Mouse (Mus musculus): Measurements from ENCODE around the gene Chic2. TPM values are rescaled to one million over a fixed set of nuclear protein-coding genes. Genes with fewer than 3 reads are reported as not detected.

Chic2 gene
- polyA plus RNA-seq, 1 experiment = 12.7 TPM

- WGBS = 80% methylated on average over 15 of the region's 15 CpGs
- H3K4me1 ChIP-seq (replicated peaks; ENCODE audit: control insufficient read depth, insufficient read depth, low read length) = peaks cover 5% of the 10 kb centered on the region
- no peaks in the 10 kb centered on the region for H3K36me3 ChIP-seq (ENCODE audit: control insufficient read depth, insufficient read depth, low read length)
- no peaks in the 10 kb centered on the region for H3K27me3 ChIP-seq (ENCODE audit: control insufficient read depth, insufficient read depth, low read length)
- no peak for DNase-seq
- no peak overlapping the region for H3K4me3 ChIP-seq (ENCODE audit: control insufficient read depth, insufficient read depth, low read length)
- no peak overlapping the region for H3K27ac ChIP-seq (ENCODE audit: control insufficient read depth, insufficient read depth, low read length)
- TF ChIP-seq POLR2A (IDR thresholded peaks at IDR 0.05; ENCODE audit: control insufficient read depth, extremely low read depth, insufficient read depth, low read length, poor library complexity) = no peak
- no peak for TF ChIP-seq CTCF (IDR thresholded peaks at IDR 0.05; ENCODE audit: borderline replicate concordance, control insufficient read depth, extremely low read depth, insufficient read depth, low read length, poor library complexity)
These were observed 2.2 kb upstream of the Chic2 start for GRCm38 (mm10) chr5:75046681-75047321.

- Histone ChIP-seq H3K4me3 (ENCODE audit: control insufficient read depth, insufficient read depth, low read length) (no peak overlapping the region), H3K36me3 (ENCODE audit: control insufficient read depth, insufficient read depth, low read length) (no peaks in the 10 kb centered on the region; the same call in 1 of the 2 replicates), H3K4me1 (replicated peaks; ENCODE audit: control insufficient read depth, insufficient read depth, low read length) (peaks cover 6% of the 10 kb centered on the region), H3K27me3 (ENCODE audit: control insufficient read depth, insufficient read depth, low read length) (no peaks in the 10 kb centered on the region), H3K27ac (ENCODE audit: control insufficient read depth, insufficient read depth, low read length) (no peak overlapping the region)
- WGBS = 96% methylated on average over 7 of the region's 7 CpGs
- no peak for DNase-seq
- TF ChIP-seq POLR2A (IDR thresholded peaks at IDR 0.05; ENCODE audit: control insufficient read depth, extremely low read depth, insufficient read depth, low read length, poor library complexity) (no peak), CTCF (IDR thresholded peaks at IDR 0.05; ENCODE audit: borderline replicate concordance, control insufficient read depth, extremely low read depth, insufficient read depth, low read length, poor library complexity) (no peak)
These were observed 797 bp upstream of the Chic2 start for GRCm38 (mm10) chr5:75045371-75045770.

- peaks cover 6% of the 10 kb centered on the region for H3K4me1 ChIP-seq (replicated peaks; ENCODE audit: control insufficient read depth, insufficient read depth, low read length)
- no peaks in the 10 kb centered on the region for H3K27me3 ChIP-seq (ENCODE audit: control insufficient read depth, insufficient read depth, low read length)
- under 1% methylated on average over 33 of the region's 36 CpGs for WGBS
- peak overlapping the region; percentile 43 for H3K27ac ChIP-seq (ENCODE audit: control insufficient read depth, insufficient read depth, low read length)
- no peak for DNase-seq
- TF ChIP-seq POLR2A (IDR thresholded peaks at IDR 0.05; ENCODE audit: control insufficient read depth, extremely low read depth, insufficient read depth, low read length, poor library complexity) (no peak), CTCF (IDR thresholded peaks at IDR 0.05; ENCODE audit: borderline replicate concordance, control insufficient read depth, extremely low read depth, insufficient read depth, low read length, poor library complexity) (0 out of 2 replicates have a peak, but pooled peaks have one; percentile 9)
- no peaks in the 10 kb centered on the region; the same call in 1 of the 2 replicates for H3K36me3 ChIP-seq (ENCODE audit: control insufficient read depth, insufficient read depth, low read length)
- H3K4me3 ChIP-seq (ENCODE audit: control insufficient read depth, insufficient read depth, low read length) = peak overlapping the region; percentile 66
These were observed 813 bp downstream of the Chic2 start for GRCm38 (mm10) chr5:75043621-75044301.

GRCm38 (mm10) chr5:75043011-75043445, 1.5 kb downstream of the Chic2 start:
- DNase-seq = no peak
- Histone ChIP-seq H3K27ac (ENCODE audit: control insufficient read depth, insufficient read depth, low read length) (no peak overlapping the region), H3K4me3 (ENCODE audit: control insufficient read depth, insufficient read depth, low read length) (peak overlapping the region; percentile 35), H3K27me3 (ENCODE audit: control insufficient read depth, insufficient read depth, low read length) (no peaks in the 10 kb centered on the region), H3K4me1 (replicated peaks; ENCODE audit: control insufficient read depth, insufficient read depth, low read length) (peaks cover 6% of the 10 kb centered on the region), H3K36me3 (ENCODE audit: control insufficient read depth, insufficient read depth, low read length) (no peaks in the 10 kb centered on the region; the same call in 1 of the 2 replicates)
- WGBS = 27% methylated on average over 9 of the region's 9 CpGs
- TF ChIP-seq POLR2A (IDR thresholded peaks at IDR 0.05; ENCODE audit: control insufficient read depth, extremely low read depth, insufficient read depth, low read length, poor library complexity) = no peak
- TF ChIP-seq CTCF (IDR thresholded peaks at IDR 0.05; ENCODE audit: borderline replicate concordance, control insufficient read depth, extremely low read depth, insufficient read depth, low read length, poor library complexity) = no peak

- Histone ChIP-seq H3K4me3 (ENCODE audit: control insufficient read depth, insufficient read depth, low read length) (no peak overlapping the region), H3K36me3 (ENCODE audit: control insufficient read depth, insufficient read depth, low read length) (no peaks in the 10 kb centered on the region; the same call in 1 of the 2 replicates), H3K27ac (ENCODE audit: control insufficient read depth, insufficient read depth, low read length) (no peak overlapping the region), H3K27me3 (ENCODE audit: control insufficient read depth, insufficient read depth, low read length) (no peaks in the 10 kb centered on the region), H3K4me1 (replicated peaks; ENCODE audit: control insufficient read depth, insufficient read depth, low read length) (peaks cover 6% of the 10 kb centered on the region)
- TF ChIP-seq CTCF (IDR thresholded peaks at IDR 0.05; ENCODE audit: borderline replicate concordance, control insufficient read depth, extremely low read depth, insufficient read depth, low read length, poor library complexity) (no peak), POLR2A (IDR thresholded peaks at IDR 0.05; ENCODE audit: control insufficient read depth, extremely low read depth, insufficient read depth, low read length, poor library complexity) (no peak)
- WGBS = 100% methylated on average over 1 of the region's 1 CpGs
- no peak for DNase-seq
These were observed 5.3 kb downstream of the Chic2 start for GRCm38 (mm10) chr5:75039307-75039706.

- H3K36me3 ChIP-seq (ENCODE audit: control insufficient read depth, insufficient read depth, low read length) = no peaks in the 10 kb centered on the region; the same call in 1 of the 2 replicates
- no peaks in the 10 kb centered on the region for H3K27me3 ChIP-seq (ENCODE audit: control insufficient read depth, insufficient read depth, low read length)
- no peak overlapping the region for H3K27ac ChIP-seq (ENCODE audit: control insufficient read depth, insufficient read depth, low read length)
- H3K4me3 ChIP-seq (ENCODE audit: control insufficient read depth, insufficient read depth, low read length) = no peak overlapping the region
- WGBS = 87% methylated on average over 3 of the region's 3 CpGs
- DNase-seq = no peak
- no peak for TF ChIP-seq POLR2A (IDR thresholded peaks at IDR 0.05; ENCODE audit: control insufficient read depth, extremely low read depth, insufficient read depth, low read length, poor library complexity)
- no peaks in the 10 kb centered on the region for H3K4me1 ChIP-seq (replicated peaks; ENCODE audit: control insufficient read depth, insufficient read depth, low read length)
These were observed 9.1 kb downstream of the Chic2 start for GRCm38 (mm10) chr5:75035475-75035874.
